Mouse (Mus musculus) splenic B cell, adult 2 months (primary cell): ENCODE results near the gene Slc26a6.

Experiments used
- DNase-seq: peaks from one replicate; pipeline ENCODE4 v3.0.0-alpha.2; 2011; ENCODE audit warnings: low read depth, low spot score
- H3K27me3 ChIP-seq: 2 replicates; pipeline ENCODE4 v1.6.1; 2012; ENCODE audit warnings: mild to moderate bottlenecking, low read length, moderate library complexity, mixed read lengths; ENCODE audit not compliant: control insufficient read depth, poor library complexity, insufficient read depth, severe bottlenecking
- H3K36me3 ChIP-seq: 2 replicates; pipeline ENCODE4 v1.6.1; 2012; ENCODE audit warnings: mild to moderate bottlenecking, low read length, moderate library complexity, mixed read lengths; ENCODE audit not compliant: control insufficient read depth, poor library complexity, insufficient read depth, severe bottlenecking

Gene Slc26a6

DNA sequence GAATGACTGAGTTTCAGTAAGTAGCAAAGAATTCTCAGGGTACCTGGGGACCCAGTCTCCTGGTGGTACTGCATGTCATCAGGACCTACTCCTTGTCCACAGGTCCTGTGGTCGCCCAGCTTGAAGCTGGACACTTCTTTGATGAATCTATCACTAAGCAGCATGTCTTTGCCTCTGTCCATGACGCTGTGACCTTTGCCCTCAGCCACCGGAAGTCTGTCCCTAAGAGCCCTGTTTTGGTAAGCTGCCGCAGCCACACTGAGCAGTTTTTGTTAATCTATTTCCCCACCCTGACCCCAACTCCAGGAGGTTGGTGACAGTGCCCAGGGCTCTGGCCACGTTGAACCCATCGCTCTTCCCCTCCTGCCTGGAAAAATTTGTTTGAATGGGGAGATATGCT lies 59.2 kb downstream of the Slc26a6 start:
- H3K27me3 ChIP-seq: no peaks in the 10 kb centered on the region
- H3K36me3 ChIP-seq: no peaks in the 10 kb centered on the region
- no peak for DNase-seq

GRCm38 (mm10) chr9:108913161-108913560 lies 60.1 kb downstream of the Slc26a6 start:
- no peak for DNase-seq
- Histone ChIP-seq H3K36me3 (no peaks in the 10 kb centered on the region), H3K27me3 (no peaks in the 10 kb centered on the region)

DNA sequence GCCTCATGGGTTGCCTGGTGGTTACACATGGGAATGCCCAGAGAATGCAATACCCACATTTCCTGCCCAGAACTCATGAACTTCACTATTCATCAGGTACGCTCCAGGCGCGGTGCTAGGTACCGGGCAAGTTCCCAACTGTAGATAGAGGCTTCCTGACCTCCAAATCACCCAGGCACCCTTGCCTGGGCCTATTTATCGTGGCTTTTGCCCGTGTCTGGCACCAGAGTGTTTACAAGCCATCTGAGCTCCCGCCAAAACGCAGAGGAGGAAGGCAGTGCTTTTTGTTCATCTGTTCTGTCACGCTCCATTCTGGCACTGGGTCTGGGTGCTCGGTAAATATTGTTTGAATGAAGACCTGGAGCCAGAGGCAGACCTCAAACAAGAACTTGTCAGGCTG lies 60.5 kb downstream of the Slc26a6 start:
- no peak for DNase-seq
- no peaks in the 10 kb centered on the region for H3K36me3 ChIP-seq
- no peaks in the 10 kb centered on the region for H3K27me3 ChIP-seq

DNA sequence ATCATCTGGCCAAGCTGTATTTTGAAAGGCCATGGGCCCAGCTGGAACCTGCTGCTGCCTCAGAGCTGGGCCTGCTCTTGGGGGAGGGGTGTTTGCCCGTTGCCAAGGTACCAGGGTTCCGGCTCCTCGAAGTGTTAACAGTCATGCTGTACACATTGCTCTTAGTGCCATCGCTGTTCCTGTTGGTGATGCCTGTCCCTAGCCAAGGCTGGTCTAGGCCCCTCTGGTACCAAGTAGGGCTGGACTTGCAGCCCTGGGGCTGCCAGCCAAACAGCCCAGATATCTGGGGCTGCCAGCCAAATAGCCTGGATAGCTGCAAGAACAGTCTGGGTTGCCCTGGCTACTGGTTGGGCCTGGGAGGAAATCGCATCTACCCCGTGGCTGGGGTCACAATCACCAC lies 61.4 kb downstream of the Slc26a6 start, which contains the start of gene Tmem89:
TSS of gene Tmem89 (plus strand) at position 129 of the 400 bp plus-strand sequence.
- no peak for DNase-seq
- no peaks in the 10 kb centered on the region for H3K36me3 ChIP-seq
- no peaks in the 10 kb centered on the region for H3K27me3 ChIP-seq

DNA sequence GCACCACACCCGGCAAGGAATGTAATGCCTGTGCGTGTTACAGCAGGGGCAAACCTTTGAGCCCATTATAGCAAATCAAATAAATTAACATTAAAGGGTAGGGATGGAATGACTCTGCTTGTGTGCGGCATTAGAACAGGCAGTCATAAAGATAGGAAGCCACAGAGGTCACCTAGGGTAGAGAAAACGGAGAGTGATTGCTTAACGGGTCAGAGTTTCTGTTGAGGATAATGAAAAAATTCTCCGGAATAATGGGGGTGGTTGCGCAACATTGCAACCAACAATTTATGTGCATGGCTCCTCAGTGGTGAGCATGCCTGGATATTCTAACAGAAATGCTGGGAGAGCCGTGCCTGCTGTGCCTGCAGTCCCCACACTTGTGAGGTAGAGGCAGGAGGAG lies 72.8 kb downstream of the Slc26a6 start:
- H3K27me3 ChIP-seq: no peaks in the 10 kb centered on the region; the same call in 1 of the 2 replicates
- DNase-seq: no peak
- H3K36me3 ChIP-seq: no peaks in the 10 kb centered on the region

- no peaks in the 10 kb centered on the region; the same call in 1 of the 2 replicates for H3K27me3 ChIP-seq
- no peaks in the 10 kb centered on the region for H3K36me3 ChIP-seq
- no peak for DNase-seq
These were observed 75.3 kb downstream of the Slc26a6 start for GRCm38 (mm10) chr9:108928424-108928823.

GRCm38 (mm10) chr9:108935991-108936390 lies 82.9 kb downstream of the Slc26a6 start:
- peaks cover 2% of the 10 kb centered on the region; the same call in 1 of the 2 replicates for H3K36me3 ChIP-seq
- no peaks in the 10 kb centered on the region for H3K27me3 ChIP-seq
- DNase-seq: no peak

- peaks cover 2% of the 10 kb centered on the region for H3K36me3 ChIP-seq
- DNase-seq: peak; percentile 100
- no peaks in the 10 kb centered on the region for H3K27me3 ChIP-seq
These were observed 83.6 kb downstream of the Slc26a6 start, which contains the start of gene Uqcrc1 for GRCm38 (mm10) chr9:108936418-108937364. Gene Uqcrc1, plus strand, starts transcription at chr9:108936633.

- Histone ChIP-seq H3K27me3 (no peaks in the 10 kb centered on the region), H3K36me3 (peaks cover 11% of the 10 kb centered on the region)
- DNase-seq: no peak
These were observed 92.0 kb downstream of the Slc26a6 start for GRCm38 (mm10) chr9:108945111-108945510.

- Histone ChIP-seq H3K36me3 (peaks cover 11% of the 10 kb centered on the region), H3K27me3 (no peaks in the 10 kb centered on the region)
- DNase-seq: no peak
These were observed 92.5 kb downstream of the Slc26a6 start for GRCm38 (mm10) chr9:108945608-108946007.

DNA sequence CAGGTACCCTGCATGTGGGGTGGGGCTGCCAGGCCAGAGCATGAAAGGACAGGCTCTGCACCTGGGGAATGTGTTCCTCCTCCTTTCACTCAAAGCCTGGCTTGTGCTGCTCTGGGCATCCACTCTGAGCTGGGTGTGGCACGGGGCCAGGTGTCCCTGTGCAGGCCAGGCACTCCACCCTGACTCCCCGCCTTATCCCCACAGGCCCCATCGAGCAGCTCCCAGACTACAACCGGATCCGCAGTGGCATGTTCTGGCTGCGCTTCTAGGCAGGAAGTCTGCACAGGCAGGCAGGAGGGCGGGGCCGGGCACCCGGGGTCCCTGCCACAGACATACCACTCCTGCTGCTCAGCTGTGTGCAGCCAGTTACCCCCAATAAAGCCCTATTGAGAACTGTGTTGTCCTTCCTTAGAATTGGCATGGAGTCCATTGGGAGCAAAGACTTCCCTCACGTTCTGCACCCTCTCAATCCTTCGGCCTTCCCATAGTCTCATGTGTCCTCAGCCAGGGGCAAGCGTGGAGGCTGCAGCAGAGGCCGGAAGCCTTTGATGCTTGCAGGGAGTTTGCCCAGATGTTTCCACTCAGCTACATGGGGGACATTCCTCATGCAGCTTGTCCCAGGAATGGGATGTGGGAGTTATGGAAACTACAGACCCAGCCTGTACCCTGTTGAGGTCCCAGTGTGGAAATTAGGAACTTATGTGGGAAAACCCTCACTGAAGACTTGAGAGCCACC lies 96.3 kb downstream of the Slc26a6 start:
- H3K27me3 ChIP-seq: no peaks in the 10 kb centered on the region
- H3K36me3 ChIP-seq: peaks cover 9% of the 10 kb centered on the region
- no peak for DNase-seq

DNA sequence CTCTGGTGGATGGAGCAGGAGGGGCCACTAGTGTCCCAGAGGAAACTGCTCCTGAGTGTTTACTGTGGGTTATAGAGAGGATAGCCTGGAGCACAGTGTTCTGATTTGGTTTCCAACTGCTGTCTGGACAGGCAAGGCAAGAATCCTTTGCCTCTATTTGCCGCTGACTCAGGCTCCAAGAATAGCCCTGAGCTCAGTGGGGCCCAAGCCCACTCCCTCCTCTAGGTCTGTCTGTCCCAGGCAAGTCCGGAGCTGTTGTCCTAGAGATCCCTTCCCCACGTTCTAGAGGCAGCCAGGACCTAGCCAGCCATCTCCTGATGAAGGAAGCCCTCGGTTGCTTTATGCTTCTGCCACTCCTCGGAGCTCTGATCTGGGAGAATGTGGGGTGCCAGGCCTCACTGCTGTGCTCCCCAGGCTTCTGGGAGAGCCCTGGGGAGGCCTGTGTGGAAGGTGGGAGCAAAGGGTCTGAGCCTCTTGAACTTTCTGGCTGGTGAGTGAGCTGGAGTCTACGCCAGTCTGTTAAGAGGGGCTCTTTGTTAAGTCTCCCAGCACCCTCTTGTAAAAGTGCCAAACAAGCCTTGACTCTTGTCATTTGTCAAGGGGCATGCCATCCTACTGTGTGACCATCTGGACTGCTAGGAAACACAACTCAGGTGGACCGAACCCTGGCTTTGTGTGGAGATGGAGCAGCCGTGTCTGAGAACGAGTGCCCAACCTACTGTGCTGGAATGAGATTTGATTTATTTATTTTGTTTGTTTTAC lies 97.1 kb downstream of the Slc26a6 start:
- H3K36me3 ChIP-seq: peaks cover 5% of the 10 kb centered on the region
- no peak for DNase-seq
- no peaks in the 10 kb centered on the region for H3K27me3 ChIP-seq

- H3K36me3 ChIP-seq: peaks cover 2% of the 10 kb centered on the region; the same call in 1 of the 2 replicates
- no peaks in the 10 kb centered on the region for H3K27me3 ChIP-seq
- no peak for DNase-seq
These were observed 100.1 kb downstream of the Slc26a6 start, which contains the start of gene Col7a1 for GRCm38 (mm10) chr9:108953081-108953636. Gene Col7a1, plus strand, starts transcription at chr9:108953586.

DNA sequence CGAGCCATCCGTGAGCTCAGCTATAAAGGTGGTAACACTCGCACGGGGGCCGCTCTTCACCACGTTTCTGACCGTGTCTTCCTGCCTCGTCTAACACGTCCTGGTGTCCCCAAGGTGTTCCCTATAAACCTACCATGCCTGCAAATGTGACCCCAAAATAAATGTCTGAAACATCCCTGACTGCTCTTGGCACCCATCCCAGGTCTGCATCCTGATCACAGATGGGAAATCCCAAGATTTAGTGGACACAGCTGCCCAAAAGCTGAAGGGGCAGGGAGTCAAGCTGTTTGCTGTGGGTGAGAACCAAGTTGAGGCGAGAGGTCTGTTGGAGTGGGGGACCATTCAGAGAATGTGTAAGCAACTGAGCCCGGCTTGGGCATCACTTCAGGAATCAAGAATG lies 102.2 kb downstream of the Slc26a6 start:
- H3K36me3 ChIP-seq: no peaks in the 10 kb centered on the region
- DNase-seq: no peak
- H3K27me3 ChIP-seq: no peaks in the 10 kb centered on the region
